Mouse (Mus musculus) ES-E14 (cell line): ENCODE measurements around the gene Ntn1. TPM values are rescaled to one million over a fixed set of nuclear protein-coding genes. Genes with fewer than 3 reads are reported as not detected.

Experiments
- DNase-seq: peaks from one replicate; pipeline ENCODE4 v3.0.0-alpha.2; 2013; ENCODE audit warnings: low read depth, low spot score
- H3K27ac ChIP-seq: 2 replicates; pipeline ENCODE4 v1.5.1; 2012; ENCODE audit warnings: low read depth, mild to moderate bottlenecking, low read length, moderate library complexity, mixed read lengths; ENCODE audit not compliant: poor library complexity, insufficient read depth, severe bottlenecking
- H3K36me3 ChIP-seq: 2 replicates; pipeline ENCODE4 v1.6.1; 2012; ENCODE audit warnings: mild to moderate bottlenecking, low read length, moderate library complexity, mixed read lengths; ENCODE audit not compliant: control insufficient read depth, poor library complexity, insufficient read depth, severe bottlenecking
- H3K4me1 ChIP-seq, 2 experiments: fragments of 150-350 bp in 1 of 2; sonication (generic) in 1 of 2; 2 replicates each; pipeline ENCODE4 v1.6.1; 2012; ENCODE audit warnings: low read length in 2 of 2, mild to moderate bottlenecking in 1 of 2, mixed read lengths in 1 of 2; ENCODE audit not compliant: control insufficient read depth in 2 of 2, insufficient read depth in 2 of 2, poor library complexity in 1 of 2
- H3K4me3 ChIP-seq, 2 experiments: fragments of 150-350 bp in 1 of 2; sonication (generic) in 1 of 2; 2 replicates each; pipeline ENCODE4 v1.5.1; 2012; ENCODE audit warnings: low read length in 2 of 2, low read depth in 1 of 2, mild to moderate bottlenecking in 1 of 2, mixed read lengths in 1 of 2; ENCODE audit not compliant: insufficient read depth in 1 of 2, poor library complexity in 1 of 2, severe bottlenecking in 1 of 2
- H3K9ac ChIP-seq: 2 replicates; pipeline ENCODE4 v1.6.1; 2012; ENCODE audit warnings: low read depth, mild to moderate bottlenecking, low read length, mixed read lengths; ENCODE audit not compliant: poor library complexity, insufficient read depth, severe bottlenecking
- H3K9me3 ChIP-seq: fragments of 150-350 bp; sonication (generic); 2 replicates; pipeline ENCODE4 v1.6.1; 2012; ENCODE audit warnings: low read depth, mild to moderate bottlenecking, low read length; ENCODE audit not compliant: control insufficient read depth, insufficient read depth
- CHD2 ChIP-seq: IDR thresholded peaks from 2 replicates; pipeline ENCODE4 v1.6.1; 2014; ENCODE audit warnings: mild to moderate bottlenecking, low read depth, low read length, inconsistent platforms
- HCFC1 ChIP-seq: IDR thresholded peaks from 2 replicates; pipeline ENCODE4 v1.6.1; 2012; ENCODE audit warnings: low read length, inconsistent platforms, borderline replicate concordance; ENCODE audit not compliant: insufficient read depth
- MAFK ChIP-seq: IDR thresholded peaks from 2 replicates; pipeline ENCODE4 v1.6.1; 2014; ENCODE audit warnings: mild to moderate bottlenecking, low read depth, low read length, inconsistent platforms; ENCODE audit not compliant: insufficient read depth
- ZC3H11A ChIP-seq: IDR thresholded peaks from 2 replicates; pipeline ENCODE4 v1.6.1; 2012; ENCODE audit warnings: low read depth, mild to moderate bottlenecking, inconsistent platforms, low read length, borderline replicate concordance
- ZNF384 ChIP-seq: IDR thresholded peaks from 2 replicates; pipeline ENCODE4 v1.6.1; 2012; ENCODE audit warnings: low read depth, low read length, inconsistent platforms
- in situ Hi-C, 2 experiments: fragments of 600-800 bp; cut with MboI; formaldehyde crosslinking; loops; one replicate each; pipeline ENCODE4 v1.15.1; 2025; ENCODE audit warnings: low sequenced_read_pairs in 2 of 2, inconsistent platforms in 1 of 2; ENCODE audit not compliant: unreplicated experiment in 2 of 2
- total RNA-seq: library from RNA; depleted of rRNA; stranded (reverse); fragments of 300-350 nt; gene quantifications from 2 replicates; pipeline ENCODE4 v1.2.3, GENCODE M21; 2012

Ntn1 gene
- total RNA-seq, 1 experiment = 22.6 TPM

- in situ Hi-C loops = no loop called here
- TF ChIP-seq ZC3H11A = no peak
- TF ChIP-seq ZNF384 = no peak
- TF ChIP-seq MAFK = no peak
- TF ChIP-seq HCFC1 = no peak
- no peak for TF ChIP-seq CHD2
- no peak for DNase-seq
- Histone ChIP-seq H3K36me3 (no peaks in the 10 kb centered on the region), H3K9me3 (no peaks in the 10 kb centered on the region), H3K4me3 (no peak overlapping the region), H3K27ac (no peak overlapping the region), H3K4me1 (peaks cover 0 to 2% of the 10 kb centered on the region in 2 experiments; a peak in 2 of 4 replicates), H3K9ac (no peak overlapping the region)
Measured at GRCm38 (mm10) chr11:68430662-68431061, 30.0 kb upstream of the Ntn1 start.

- TF ChIP-seq HCFC1 (no peak), MAFK (no peak), ZNF384 (no peak), ZC3H11A (no peak), CHD2 (no peak)
- Histone ChIP-seq H3K9me3 (no peaks in the 10 kb centered on the region), H3K4me3 (no peak overlapping the region), H3K4me1 (peaks cover 0 to 2% of the 10 kb centered on the region in 2 experiments; a peak in 1 of 4 replicates), H3K36me3 (no peaks in the 10 kb centered on the region), H3K9ac (no peak overlapping the region), H3K27ac (no peak overlapping the region)
- no peak for DNase-seq
- in situ Hi-C loops = no loop called here
Measured at GRCm38 (mm10) chr11:68427083-68427570, 26.5 kb upstream of the Ntn1 start.

GRCm38 (mm10) chr11:68425492-68426315 is 25.1 kb upstream of the Ntn1 start:
- in situ Hi-C loops = no loop called here
- no peak for TF ChIP-seq MAFK
- TF ChIP-seq ZNF384 = 0 out of 2 replicates have a peak, but pooled peaks have one; percentile 37
- TF ChIP-seq CHD2 = no peak
- no peak for TF ChIP-seq ZC3H11A
- TF ChIP-seq HCFC1 = no peak
- H3K9ac ChIP-seq = no peak overlapping the region
- H3K4me1 ChIP-seq = no peaks in the 10 kb centered on the region
- H3K36me3 ChIP-seq = no peaks in the 10 kb centered on the region
- no peak for DNase-seq
- no peak overlapping the region for H3K4me3 ChIP-seq
- H3K27ac ChIP-seq = no peak overlapping the region
- no peaks in the 10 kb centered on the region for H3K9me3 ChIP-seq

DNA sequence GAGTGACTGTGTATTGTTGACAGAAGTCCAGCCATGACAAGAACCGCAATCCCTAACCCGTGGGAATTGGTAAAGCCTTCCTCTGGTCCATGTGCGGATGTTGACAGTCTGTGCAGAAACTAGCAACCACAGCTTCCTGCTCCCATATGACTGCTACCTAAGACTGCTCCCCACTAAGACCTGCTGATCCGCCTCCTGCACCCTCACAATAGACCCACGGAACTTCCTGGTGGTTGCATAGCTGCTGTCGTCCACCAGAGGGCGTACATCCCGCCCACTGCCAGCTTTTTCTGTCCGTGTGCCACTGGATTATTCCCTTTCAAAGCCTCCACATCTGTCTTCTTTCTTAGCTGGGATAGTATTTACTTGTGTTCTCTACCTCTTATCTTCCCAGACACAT is 17.2 kb upstream of the Ntn1 start:
- in situ Hi-C loops = loop anchor here in 1 of 2 experiments (25.0 kb wide), 1 partner anchor 406 kb away; no protein-coding TSS in a partner anchor
- Histone ChIP-seq H3K36me3 (no peaks in the 10 kb centered on the region), H3K4me3 (no peak overlapping the region), H3K27ac (no peak overlapping the region), H3K4me1 (no peaks in the 10 kb centered on the region), H3K9ac (no peak overlapping the region), H3K9me3 (no peaks in the 10 kb centered on the region)
- peak; percentile 47 for DNase-seq
- no peak for TF ChIP-seq MAFK
- no peak for TF ChIP-seq ZC3H11A
- no peak for TF ChIP-seq HCFC1
- no peak for TF ChIP-seq CHD2
- TF ChIP-seq ZNF384 = no peak
